21 mouse cellular contexts compared by ENCODE assay signal in genomic region chr11:66359811-66360210, GRCm38 (mm10).
A peak's percentile ranks its signal among the peaks of the same experiment; 100 is the strongest.
DNase-seq lines count a peak whose midpoint lies in the region; TF ChIP-seq lines count a peak whose summit lies in the region.
"Had no signal": no experiment of that assay in that cellular context is flagged by ENCODE, and none has a peak within 500 bp of the region (broad histone marks: within the 10 kb centered on the region; RNA-seq: fewer than 3 reads in every experiment).

No protein-coding gene starts in this region.

- intact Hi-C loops in heart, postnatal 10 days (cut with DNase I), result no loop called here

- H3K27me3 ChIP-seq in C2C12 (ENCODE audit: control insufficient read depth, insufficient read depth, insufficient read length), result no peaks in the 10 kb centered on the region
- H3K27me3 ChIP-seq: embryonic facial prominence, embryonic 13.5 days had no signal

- no peaks in the 10 kb centered on the region for H3K79me3 ChIP-seq in C2C12 (ENCODE audit: low read depth)

- no peak overlapping the region for H3K4me3 ChIP-seq in C2C12 (ENCODE audit: insufficient read depth, poor library complexity, severe bottlenecking)
- H3K4me3 ChIP-seq: embryonic facial prominence, embryonic 10.5 days; embryonic facial prominence, embryonic 13.5 days; gastrocnemius, adult 2 months had no signal

- H3ac ChIP-seq in C2C12 (ENCODE audit: control insufficient read depth, insufficient read length, low read depth), result no peak overlapping the region

- H3K79me2 ChIP-seq in C2C12 (ENCODE audit: control insufficient read depth, insufficient read depth), result no peaks in the 10 kb centered on the region

- no peaks in the 10 kb centered on the region for H3K36me3 ChIP-seq in C2C12 (ENCODE audit: control insufficient read depth, insufficient read depth)
- H3K36me3 ChIP-seq: embryonic facial prominence, embryonic 10.5 days; embryonic facial prominence, embryonic 13.5 days; G1E had no signal

- DNase-seq in adrenal gland, postnatal 10 days, result peak; percentile 3
- DNase-seq in adrenal gland, postnatal 36 days, result no peak
- DNase-seq in 3T3-L1 (ENCODE audit: low read depth, low spot score), result peak; percentile 13
- peak; percentile 17 for DNase-seq in brain, adult 2 months (ENCODE audit: low read depth, low spot score)
- no peak for DNase-seq in heart, postnatal 10 days
- no peak for DNase-seq in embryo, embryonic 10.5 days (ENCODE audit: low spot score)
- no peak for DNase-seq in cerebellum, postnatal 14 days
- DNase-seq: cerebellum, adult 18-20 months; cerebellum, adult 9-10 months; cerebellum, postnatal 25 days; embryo, embryonic 11 days; forebrain, postnatal 0 days; gastrocnemius, adult 2 months; gastrocnemius, postnatal 14 days; heart, adult 11 months; heart, postnatal 36 days; kidney, adult 18-20 months had no signal

- TF ChIP-seq CTCF in C2C12 (IDR thresholded peaks at IDR 0.05; ENCODE audit: control insufficient read depth, insufficient read depth, insufficient read length), result no peak

TF ChIP-seq in C2C12, 6 proteins besides CTCF, POLR2A, EP300 and RAD21:
- peak; percentile 35 for TF ChIP-seq FOSL1 (IDR thresholded peaks at IDR 0.05; ENCODE audit: insufficient read depth, low read length, poor library complexity, severe bottlenecking)
- no peak for TF ChIP-seq MAX (IDR thresholded peaks at IDR 0.05)
- no peak for TF ChIP-seq MYOD1 (IDR thresholded peaks at IDR 0.05; ENCODE audit: control insufficient read depth, insufficient read length, low read depth)
- TF ChIP-seq CEBPB (IDR thresholded peaks at IDR 0.05; ENCODE audit: low read depth), result no peak
- TF ChIP-seq MYOG (IDR thresholded peaks at IDR 0.05; ENCODE audit: control insufficient read depth, extremely low read depth, insufficient read length), result no peak

Comparison
In these comparisons a context has a peak if more than half of its experiments do, and no peak if none do; other contexts are left out.
1. DNase-seq: peak in adrenal gland, postnatal 10 days (single experiment), 3T3-L1 (single experiment) and brain, adult 2 months (single experiment); none in adrenal gland, postnatal 36 days (0 of 2), heart, postnatal 10 days (0 of 2), embryo, embryonic 10.5 days (single experiment) and cerebellum, postnatal 14 days (0 of 2).